In the genomic region with DNA sequence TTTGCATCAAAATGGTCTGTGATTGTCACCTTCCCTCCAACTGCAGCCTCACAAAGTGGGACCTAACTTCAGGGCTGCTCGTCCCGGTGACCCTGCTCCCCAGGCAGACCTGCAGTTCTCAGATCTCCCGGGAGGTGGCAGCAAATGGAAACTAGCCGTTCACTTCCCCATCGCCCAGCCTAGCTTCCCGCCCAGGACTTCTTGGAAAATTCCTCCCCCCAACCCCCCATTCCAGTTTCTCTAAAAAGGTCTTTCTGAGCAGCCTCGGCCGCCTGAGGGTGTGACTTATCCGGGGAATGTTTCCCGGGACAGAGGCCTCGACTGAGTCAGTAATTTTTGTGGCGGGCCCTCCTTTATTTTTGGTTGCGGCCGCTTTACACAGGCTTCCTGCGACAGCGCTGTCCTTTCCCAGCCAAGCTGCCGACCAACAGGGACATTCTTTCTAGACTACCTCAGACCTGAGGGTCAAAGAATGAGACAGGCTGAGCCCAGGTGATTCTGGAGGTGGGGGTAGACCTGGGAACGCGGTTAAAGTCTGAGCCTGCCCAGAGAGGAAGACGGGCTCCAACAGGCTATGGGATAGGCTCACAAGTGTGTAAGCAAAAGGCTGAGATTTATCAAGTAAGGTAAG, we compare ENCODE assay signal across 9 mouse cellular contexts. TPM values are rescaled to one million over a fixed set of nuclear protein-coding genes. Genes with fewer than 3 reads are reported as not detected.
DNase-seq lines count a peak whose midpoint lies in the region; ATAC-seq and TF ChIP-seq lines count a peak whose summit lies in the region.
"Had no signal": no experiment of that assay in that cellular context is flagged by ENCODE, and none has a peak within 500 bp of the region (broad histone marks: within the 10 kb centered on the region; RNA-seq: fewer than 3 reads in every experiment).

No protein-coding gene starts in this region.

- 2% methylated on average over 20 of the region's 20 CpGs for WGBS in lung, postnatal 0 days

- peak; percentile 78 to 91 (median 84) for TF ChIP-seq CTCF in MEL (IDR thresholded peaks at IDR 0.05 in 2 of 3, conservative IDR thresholded peaks at IDR 0.05 in 1 of 3; ENCODE audit: control insufficient read depth in 1 of 3, insufficient read depth in 1 of 3, low read depth in 2 of 3, low read length in 3 of 3, poor library complexity in 1 of 3, severe bottlenecking in 1 of 3)
- TF ChIP-seq CTCF in lung, postnatal 0 days (IDR thresholded peaks at IDR 0.05), result peak; percentile 90

- H3K9ac ChIP-seq in MEL (ENCODE audit: control insufficient read depth, low read depth, low read length, poor library complexity, severe bottlenecking), result peak overlapping the region; percentile 41; the same call in 1 of the 2 replicates
- H3K9ac ChIP-seq in lung, postnatal 0 days (replicated peaks; ENCODE audit: low read depth), result peak overlapping the region; percentile 43; the same call in 1 of the 2 replicates

- H3K79me2 ChIP-seq in MEL (ENCODE audit: control insufficient read depth, insufficient read depth, low read length, poor library complexity), result no peaks in the 10 kb centered on the region

- H3K9me3 ChIP-seq in MEL (replicated peaks; ENCODE audit: insufficient read depth, low read length), result no peaks in the 10 kb centered on the region
- no peaks in the 10 kb centered on the region for H3K9me3 ChIP-seq in lung, postnatal 0 days (ENCODE audit: low read length)

- peaks cover 0 to 10% of the 10 kb centered on the region in 2 experiments; a peak in 2 of 4 replicates for H3K36me3 ChIP-seq in MEL (ENCODE audit: control insufficient read depth in 1 of 2, insufficient read depth in 2 of 2, low read length in 2 of 2)
- H3K36me3 ChIP-seq in lung, postnatal 0 days (ENCODE audit: insufficient read depth, low read length), result no peaks in the 10 kb centered on the region

- no peak for TF ChIP-seq POLR2A in MEL (IDR thresholded peaks at IDR 0.05; ENCODE audit: control insufficient read depth in 1 of 2, insufficient read depth in 1 of 2, low read depth in 1 of 2, low read length in 2 of 2, poor library complexity in 1 of 2)

- H3K4me2 ChIP-seq in lung, postnatal 0 days (replicated peaks; ENCODE audit: low read depth, low read length), result peak overlapping the region; percentile 66

- H3K4me1 ChIP-seq in MEL (ENCODE audit: control insufficient read depth in 1 of 2, insufficient read depth in 2 of 2, low read length in 2 of 2), result peaks cover 11 to 12% of the 10 kb centered on the region in 2 experiments; a peak in 3 of 4 replicates
- 0 out of 2 replicates have a peak, but pooled peaks cover 3% of the 10 kb centered on the region for H3K4me1 ChIP-seq in lung, postnatal 0 days (ENCODE audit: insufficient read depth, low read depth, low read length)

- H3K27ac ChIP-seq in MEL (ENCODE audit: control insufficient read depth, low read depth, low read length), result no peak overlapping the region
- peak overlapping the region; percentile 57 for H3K27ac ChIP-seq in lung, postnatal 0 days (ENCODE audit: low read length)
- H3K27ac ChIP-seq: macrophage had no signal

- peak; percentile 65 for DNase-seq in MEL (ENCODE audit: low read depth, low spot score)
- DNase-seq in cerebellum, adult 9-10 months, result peak; percentile 86
- DNase-seq in forelimb bud, embryonic 11.5 days (ENCODE audit: low read depth, low spot score), result peak; percentile 82
- DNase-seq in layer of hippocampus, adult 9-11 months, result peak; percentile 50
- peak; percentile 88 for DNase-seq in lung, postnatal 0 days (ENCODE audit: low spot score)
- DNase-seq in ovary, postnatal 10 days (ENCODE audit: low spot score), result peak; percentile 89
- peak; percentile 46 for DNase-seq in thymus, postnatal 0 days (ENCODE audit: low spot score)

- peak; percentile 62 to 67 for ATAC-seq in hematopoietic stem cell, adult 5-6 weeks (replicated peaks in 1 of 2; ENCODE audit: insufficient read depth in 1 of 2, low FRiP score in 2 of 2, low TSS enrichment in 1 of 2, low read depth in 1 of 2, poor library complexity in 2 of 2, severe bottlenecking in 2 of 2)
- peak; percentile 80 for ATAC-seq in lung, postnatal 0 days

- peak overlapping the region in 1 of 2 experiments; percentile 27; a peak in 1 of 4 replicates for H3K4me3 ChIP-seq in MEL (ENCODE audit: control insufficient read depth in 1 of 2, insufficient read depth in 1 of 2, low read depth in 2 of 2, low read length in 2 of 2)
- H3K4me3 ChIP-seq in lung, postnatal 0 days (ENCODE audit: low read depth, low read length), result peak overlapping the region; percentile 40

- no peaks in the 10 kb centered on the region for H3K27me3 ChIP-seq in MEL (ENCODE audit: control insufficient read depth in 1 of 2, insufficient read depth in 2 of 2, low read length in 2 of 2)
- H3K27me3 ChIP-seq in lung, postnatal 0 days (replicated peaks; ENCODE audit: insufficient read depth, low read length), result no peaks in the 10 kb centered on the region

- peak; percentile 71 for TF ChIP-seq RAD21 in MEL (IDR thresholded peaks at IDR 0.05; ENCODE audit: low read depth, low read length)

- no peak for TF ChIP-seq EP300 in MEL (IDR thresholded peaks at IDR 0.05; ENCODE audit: low read depth in 1 of 2, low read length in 2 of 2)
- peak; percentile 69 for TF ChIP-seq EP300 in lung, postnatal 0 days (IDR thresholded peaks at IDR 0.05)

TF ChIP-seq in MEL, 35 proteins besides CTCF, POLR2A, EP300 and RAD21:
- TF ChIP-seq NRF1 (IDR thresholded peaks at IDR 0.05; ENCODE audit: insufficient read depth, low read depth, low read length, poor library complexity, severe bottlenecking) (no peak), ZC3H11A (IDR thresholded peaks at IDR 0.05; ENCODE audit: low read depth, low read length) (peak; percentile 56), SMC3 (IDR thresholded peaks at IDR 0.05; ENCODE audit: low read depth, low read length) (peak; percentile 81), ELF1 (IDR thresholded peaks at IDR 0.05; ENCODE audit: low read depth, low read length) (peak; percentile 27; the same call in 1 of the 2 replicates)

RNA-seq across cellular contexts. Expression of gene Ahctf1, which starts 44.4 kb away (rescaled TPM):
- total RNA-seq in MEL (2012; rRNA removed), result 56.7 and 56.9 TPM in 2 replicates
- 100 to 1,000 TPM in 1 of 2 experiments, 10 to 100 TPM in 1; 70.8 to 489 TPM for polyA plus RNA-seq in MEL (2012; ENCODE audit: insufficient read depth in 1 of 2, insufficient read length in 2 of 2, low read depth in 1 of 2, low replicate concordance in 2 of 2, missing spikeins in 1 of 2)
- 121 and 125 TPM in 2 replicates for total RNA-seq in hematopoietic stem cell, adult 5-6 weeks (2017)
- polyA plus RNA-seq in lung, postnatal 0 days (2015; fragmentation: Nextera tagmentation; extraction: Ambion mirVana), result 9.4 and 12.7 TPM in 2 replicates
- polyA plus RNA-seq in thymus, postnatal 0 days (2015; fragmentation: Nextera tagmentation; extraction: Ambion mirVana), result 11.8 and 16.3 TPM in 2 replicates

RNA-seq across cellular contexts. Expression of gene Gm10518, which starts 44.7 kb away (rescaled TPM):
- 4.2 and 5.2 TPM in 2 replicates for total RNA-seq in MEL (2012; rRNA removed)
- polyA plus RNA-seq in MEL (2012; ENCODE audit: insufficient read depth in 1 of 2, insufficient read length in 2 of 2, low read depth in 1 of 2, low replicate concordance in 2 of 2, missing spikeins in 1 of 2), result under 1 TPM in 1 of 2 experiments, not detected in 1; 0.42 TPM
- 0.31 and 1.2 TPM in 2 replicates for total RNA-seq in hematopoietic stem cell, adult 5-6 weeks (2017)
- polyA plus RNA-seq in lung, postnatal 0 days (2015; fragmentation: Nextera tagmentation; extraction: Ambion mirVana), result not detected in 2 replicates
- 0.35 and 0.39 TPM in 2 replicates for polyA plus RNA-seq in thymus, postnatal 0 days (2015; fragmentation: Nextera tagmentation; extraction: Ambion mirVana)
- polyA plus RNA-seq: macrophage had no signal
